Mouse (Mus musculus): ENCODE measurements around the gene Fkbp4.

GRCm38 (mm10) chr6:128457186-128457585 is 18.7 kb upstream of the Fkbp4 start:
- TF ChIP-seq CTCF (IDR thresholded peaks at IDR 0.05; ENCODE audit: low read depth, low read length): no peak
- no peak for TF ChIP-seq POLR2A (IDR thresholded peaks at IDR 0.05; ENCODE audit: insufficient read depth, low read length)
